Mouse (Mus musculus) cortical plate, adult 2 months (tissue): ENCODE results near the gene Gm10382.

Source experiments
- CTCF ChIP-seq: fragments of 200-500 bp; IDR thresholded peaks from 2 replicates; pipeline ENCODE4 v1.5.1; 2011; ENCODE audit warnings: mild to moderate bottlenecking, control low read depth, low read length; ENCODE audit not compliant: insufficient read depth; ENCODE audit errors: extremely low read depth
- POLR2A ChIP-seq: fragments of 200-500 bp; IDR thresholded peaks from 2 replicates; pipeline ENCODE4 v1.6.1; 2011; ENCODE audit warnings: mild to moderate bottlenecking, low read length, control low read depth; ENCODE audit not compliant: insufficient read depth; ENCODE audit errors: extremely low read depth

DNA sequence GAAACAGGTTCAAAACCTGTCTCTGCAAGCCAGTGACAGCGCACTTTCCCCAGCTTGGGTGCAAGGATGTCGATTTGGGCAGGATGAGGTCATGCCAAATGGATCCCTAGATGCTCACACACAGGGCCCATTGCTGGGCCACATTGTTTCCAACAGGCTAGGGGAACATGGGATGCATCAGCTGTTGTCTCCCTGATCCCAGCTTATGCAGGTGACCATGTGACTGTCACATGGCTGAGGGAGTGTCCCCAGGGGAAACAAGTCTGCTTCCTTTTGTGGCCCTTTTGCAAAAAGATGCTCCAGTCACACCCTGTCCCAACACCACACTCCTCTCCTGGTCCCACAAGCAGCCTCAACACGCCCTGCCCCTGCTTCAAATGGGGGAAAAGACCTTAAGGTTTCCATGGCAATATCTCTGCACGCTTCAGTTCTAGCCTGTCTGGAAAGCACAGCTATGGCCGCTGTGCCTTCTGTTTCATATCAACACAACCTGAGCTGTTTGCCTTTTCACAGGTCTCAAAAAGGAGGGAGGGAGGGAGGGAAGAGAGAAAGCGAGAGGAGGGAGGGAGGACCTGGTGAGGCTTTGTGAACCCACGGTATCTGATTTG lies 34.1 kb upstream of the Gm10382 start:
- no peak for TF ChIP-seq CTCF
- no peak for TF ChIP-seq POLR2A
